ENCODE assay signal across 8 mouse cellular contexts in genomic region chr6:116192809-116193311, GRCm38 (mm10). TPM values are rescaled to one million over a fixed set of nuclear protein-coding genes. Genes with fewer than 3 reads are reported as not detected.
A peak's percentile ranks its signal among the peaks of the same experiment; 100 is the strongest.
DNase-seq lines count a peak whose midpoint lies in the region; ATAC-seq lines count a peak whose summit lies in the region.

No protein-coding gene starts in this region.

- no peaks in the 10 kb centered on the region for H3K27me3 ChIP-seq in liver, embryonic 11.5 days (replicated peaks; ENCODE audit: control insufficient read depth, insufficient read depth, low read length)
- no peaks in the 10 kb centered on the region for H3K27me3 ChIP-seq in neural tube, embryonic 11.5 days (ENCODE audit: control insufficient read depth, insufficient read depth, low read length)

- peak overlapping the region; percentile 82 for H3K4me3 ChIP-seq in liver, embryonic 11.5 days (ENCODE audit: low read depth, low read length)
- H3K4me3 ChIP-seq in neural tube, embryonic 11.5 days (ENCODE audit: low read depth, low read length) = peak overlapping the region; percentile 89

- peak overlapping the region; percentile 74 for H3K9ac ChIP-seq in liver, embryonic 11.5 days (ENCODE audit: low read depth, low read length)
- peak overlapping the region; percentile 94 for H3K9ac ChIP-seq in neural tube, embryonic 11.5 days (ENCODE audit: low read length)

- DNase-seq in cerebellum, postnatal 10 days = peak; percentile 70 to 74
- no peak for DNase-seq in cerebellum, postnatal 4 days (ENCODE audit: low spot score in 2 of 2)
- peak; percentile 48 for DNase-seq in thymus, postnatal 25 days
- no peak for DNase-seq in thymus, postnatal 4 days
- DNase-seq in frontal cortex, postnatal 10 days (ENCODE audit: low spot score in 2 of 2) = peak; percentile 44 to 61
- DNase-seq in liver, embryonic 11.5 days (ENCODE audit: low spot score) = no peak
- DNase-seq in neural tube, embryonic 11.5 days (ENCODE audit: low spot score) = peak; percentile 64
- DNase-seq in spleen, postnatal 4 days (ENCODE audit: low spot score in 2 of 2) = no peak

- H3K9me3 ChIP-seq in liver, embryonic 11.5 days (ENCODE audit: control insufficient read depth, low read length) = no peaks in the 10 kb centered on the region
- no peaks in the 10 kb centered on the region for H3K9me3 ChIP-seq in neural tube, embryonic 11.5 days (ENCODE audit: control insufficient read depth, low read length)

- H3K27ac ChIP-seq in liver, embryonic 11.5 days (ENCODE audit: low read depth, low read length) = peak overlapping the region; percentile 75
- peak overlapping the region; percentile 73 for H3K27ac ChIP-seq in neural tube, embryonic 11.5 days (ENCODE audit: low read depth, low read length)

- no peaks in the 10 kb centered on the region for H3K36me3 ChIP-seq in liver, embryonic 11.5 days (ENCODE audit: control insufficient read depth, insufficient read depth, low read length)
- H3K36me3 ChIP-seq in neural tube, embryonic 11.5 days (ENCODE audit: control insufficient read depth, insufficient read depth, low read length) = no peaks in the 10 kb centered on the region

- ATAC-seq in liver, embryonic 11.5 days (replicated peaks; ENCODE audit: low FRiP score) = peak; percentile 79
- peak; percentile 90 for ATAC-seq in neural tube, embryonic 11.5 days (ENCODE audit: insufficient read depth, low FRiP score, low TSS enrichment)

- peaks cover 6% of the 10 kb centered on the region for H3K4me1 ChIP-seq in liver, embryonic 11.5 days (replicated peaks; ENCODE audit: control insufficient read depth, insufficient read depth, low read length)
- peaks cover 7% of the 10 kb centered on the region for H3K4me1 ChIP-seq in neural tube, embryonic 11.5 days (ENCODE audit: control insufficient read depth, insufficient read depth, low read length)

- H3K4me2 ChIP-seq in liver, embryonic 11.5 days = peak overlapping the region; percentile 81
- H3K4me2 ChIP-seq in neural tube, embryonic 11.5 days (ENCODE audit: low read depth) = peak overlapping the region; percentile 86

- WGBS in liver, embryonic 11.5 days = under 1% methylated on average over 48 of the region's 51 CpGs
- WGBS in neural tube, embryonic 11.5 days = under 1% methylated on average over 26 of the region's 51 CpGs

RNA-seq across cellular contexts. Expression of gene Tmcc1, which starts 0.4 kb away (rescaled TPM):
- 7.8 and 8.0 TPM in 2 replicates for polyA plus RNA-seq in liver, embryonic 11.5 days (2014; fragmentation: Nextera tagmentation; extraction: Ambion mirVana)
- polyA plus RNA-seq in neural tube, embryonic 11.5 days (2014; fragmentation: Nextera tagmentation; extraction: Ambion mirVana) = 18.6 and 19.8 TPM in 2 replicates

RNA-seq across cellular contexts. Expression of gene Washc2, which starts 15.0 kb away (rescaled TPM):
- 30.1 and 31.8 TPM in 2 replicates for polyA plus RNA-seq in liver, embryonic 11.5 days (2014; fragmentation: Nextera tagmentation; extraction: Ambion mirVana)
- 52.1 and 64.7 TPM in 2 replicates for polyA plus RNA-seq in neural tube, embryonic 11.5 days (2014; fragmentation: Nextera tagmentation; extraction: Ambion mirVana)

Comparison
In these comparisons a context has a peak if more than half of its experiments do, and no peak if none do; other contexts are left out.
1. DNase-seq: peak in cerebellum, postnatal 10 days (2 of 2), thymus, postnatal 25 days (single experiment), frontal cortex, postnatal 10 days (2 of 2) and neural tube, embryonic 11.5 days (single experiment); none in cerebellum, postnatal 4 days (0 of 2), thymus, postnatal 4 days (single experiment), liver, embryonic 11.5 days (single experiment) and spleen, postnatal 4 days (0 of 2).